12 mouse cellular contexts compared by ENCODE assay signal in genomic region chr4:41682789-41683188, GRCm38 (mm10). TPM values are rescaled to one million over a fixed set of nuclear protein-coding genes. Genes with fewer than 3 reads are reported as not detected.
DNase-seq lines count a peak whose midpoint lies in the region; ATAC-seq lines count a peak whose summit lies in the region.
"Had no signal": no experiment of that assay in that cellular context is flagged by ENCODE, and none has a peak within 500 bp of the region (broad histone marks: within the 10 kb centered on the region; RNA-seq: fewer than 3 reads in every experiment).

No protein-coding gene starts in this region.

- no peaks in the 10 kb centered on the region for H3K9me3 ChIP-seq in kidney, embryonic 16.5 days (ENCODE audit: low read length)
- no peaks in the 10 kb centered on the region for H3K9me3 ChIP-seq in embryonic facial prominence, embryonic 14.5 days (ENCODE audit: control insufficient read depth, low read length)
- H3K9me3 ChIP-seq in hindbrain, embryonic 12.5 days (replicated peaks): no peaks in the 10 kb centered on the region
- no peaks in the 10 kb centered on the region for H3K9me3 ChIP-seq in midbrain, embryonic 16.5 days (replicated peaks; ENCODE audit: control insufficient read depth, low read length, poor library complexity, severe bottlenecking)

- H3K36me3 ChIP-seq in kidney, embryonic 16.5 days (ENCODE audit: insufficient read depth, low read length): no peaks in the 10 kb centered on the region
- no peaks in the 10 kb centered on the region for H3K36me3 ChIP-seq in embryonic facial prominence, embryonic 14.5 days (ENCODE audit: control insufficient read depth, insufficient read depth, low read length)
- no peaks in the 10 kb centered on the region for H3K36me3 ChIP-seq in hindbrain, embryonic 12.5 days
- no peaks in the 10 kb centered on the region for H3K36me3 ChIP-seq in midbrain, embryonic 16.5 days (ENCODE audit: control insufficient read depth, insufficient read depth, low read length)

- ATAC-seq in kidney, embryonic 16.5 days (ENCODE audit: low FRiP score, low TSS enrichment): no peak
- ATAC-seq in embryonic facial prominence, embryonic 14.5 days (ENCODE audit: low read depth): no peak
- ATAC-seq in hindbrain, embryonic 12.5 days (ENCODE audit: low FRiP score): no peak
- no peak for ATAC-seq in midbrain, embryonic 16.5 days
- no peak for ATAC-seq in granulocyte monocyte progenitor cell, adult 5-6 weeks (replicated peaks; ENCODE audit: poor library complexity, severe bottlenecking)

- peaks cover 42% of the 10 kb centered on the region for H3K4me1 ChIP-seq in kidney, embryonic 16.5 days (ENCODE audit: insufficient read depth, low read length)
- H3K4me1 ChIP-seq in embryonic facial prominence, embryonic 14.5 days (ENCODE audit: control insufficient read depth, insufficient read depth, low read length): peaks cover 11% of the 10 kb centered on the region
- H3K4me1 ChIP-seq in hindbrain, embryonic 12.5 days: peaks cover 53% of the 10 kb centered on the region
- peaks cover 18% of the 10 kb centered on the region; the same call in 1 of the 2 replicates for H3K4me1 ChIP-seq in midbrain, embryonic 16.5 days (ENCODE audit: control insufficient read depth, insufficient read depth, low read length)

- H3K4me2 ChIP-seq in kidney, embryonic 16.5 days (replicated peaks; ENCODE audit: low read depth, low read length): 0 out of 2 replicates have a peak overlapping the region, but pooled peaks have one; percentile 11
- no peak overlapping the region for H3K4me2 ChIP-seq in embryonic facial prominence, embryonic 14.5 days (ENCODE audit: low read depth, low read length)
- peak overlapping the region; percentile 36 for H3K4me2 ChIP-seq in hindbrain, embryonic 12.5 days (replicated peaks)
- peak overlapping the region; percentile 33 for H3K4me2 ChIP-seq in midbrain, embryonic 16.5 days (ENCODE audit: low read length)

- H3K4me3 ChIP-seq in kidney, embryonic 16.5 days (ENCODE audit: low read length): no peak overlapping the region
- H3K4me3 ChIP-seq in embryonic facial prominence, embryonic 14.5 days (ENCODE audit: low read depth, low read length): no peak overlapping the region
- H3K4me3 ChIP-seq in hindbrain, embryonic 12.5 days: no peak overlapping the region
- no peak overlapping the region for H3K4me3 ChIP-seq in midbrain, embryonic 16.5 days (ENCODE audit: low read depth, low read length)

- peak overlapping the region; percentile 0; the same call in 1 of the 2 replicates for H3K9ac ChIP-seq in kidney, embryonic 16.5 days (replicated peaks; ENCODE audit: low read length)
- no peak overlapping the region for H3K9ac ChIP-seq in embryonic facial prominence, embryonic 14.5 days (ENCODE audit: low read depth, low read length)
- peak overlapping the region; percentile 38; the same call in 1 of the 2 replicates for H3K9ac ChIP-seq in hindbrain, embryonic 12.5 days
- no peak overlapping the region for H3K9ac ChIP-seq in midbrain, embryonic 16.5 days (ENCODE audit: low read depth, low read length)
- H3K9ac ChIP-seq: liver, embryonic 14.5 days had no signal

- WGBS in kidney, embryonic 16.5 days: 16% methylated on average over 6 of the region's 6 CpGs
- WGBS in embryonic facial prominence, embryonic 14.5 days: 30% methylated on average over 6 of the region's 6 CpGs
- WGBS in hindbrain, embryonic 12.5 days: 29% methylated on average over 6 of the region's 6 CpGs
- WGBS in midbrain, embryonic 16.5 days: 20% methylated on average over 6 of the region's 6 CpGs

- no peak for DNase-seq in kidney, adult 8-10 months
- DNase-seq in embryonic facial prominence, embryonic 14.5 days (ENCODE audit: low spot score): no peak
- DNase-seq in spleen, postnatal 36 days (ENCODE audit: low spot score in 2 of 2): no peak
- no peak for DNase-seq in lung, postnatal 14 days
- DNase-seq: right cerebral cortex, postnatal 4 days; thymus, postnatal 36 days had no signal

- peak overlapping the region; percentile 75; the same call in 1 of the 2 replicates for H3K27ac ChIP-seq in kidney, embryonic 16.5 days (ENCODE audit: low read length)
- H3K27ac ChIP-seq in embryonic facial prominence, embryonic 14.5 days (replicated peaks; ENCODE audit: low read depth, low read length): 0 out of 2 replicates have a peak overlapping the region, but pooled peaks have one; percentile 24
- H3K27ac ChIP-seq in hindbrain, embryonic 12.5 days: peak overlapping the region; percentile 80
- H3K27ac ChIP-seq in midbrain, embryonic 16.5 days (ENCODE audit: low read length): peak overlapping the region; percentile 40; the same call in 1 of the 2 replicates
- H3K27ac ChIP-seq: liver, embryonic 14.5 days had no signal

- 0 out of 2 replicates have a peak, but pooled peaks cover 4% of the 10 kb centered on the region for H3K27me3 ChIP-seq in kidney, embryonic 16.5 days (ENCODE audit: insufficient read depth, low read length)
- no peaks in the 10 kb centered on the region for H3K27me3 ChIP-seq in embryonic facial prominence, embryonic 14.5 days (replicated peaks; ENCODE audit: control insufficient read depth, insufficient read depth, low read length)
- H3K27me3 ChIP-seq in hindbrain, embryonic 12.5 days: no peaks in the 10 kb centered on the region
- no peaks in the 10 kb centered on the region for H3K27me3 ChIP-seq in midbrain, embryonic 16.5 days (ENCODE audit: control insufficient read depth, insufficient read depth, low read depth, low read length)

RNA-seq across cellular contexts. Expression of gene Cntfr, which starts 14.1 kb away (rescaled TPM):
- 18.8 and 22.8 TPM in 2 replicates for polyA plus RNA-seq in kidney, embryonic 16.5 days (2015; fragmentation: Nextera tagmentation; extraction: Ambion mirVana)
- polyA plus RNA-seq in embryonic facial prominence, embryonic 14.5 days (2014; fragmentation: Nextera tagmentation; extraction: Ambion mirVana): 12.8 and 13.0 TPM in 2 replicates
- polyA plus RNA-seq in hindbrain, embryonic 12.5 days (2016; fragmentation: Nextera tagmentation; extraction: Ambion mirVana): 28.8 and 35.9 TPM in 2 replicates
- polyA plus RNA-seq in midbrain, embryonic 16.5 days (2015; fragmentation: Nextera tagmentation; extraction: Ambion mirVana): 28.1 and 28.3 TPM in 2 replicates
- total RNA-seq in granulocyte monocyte progenitor cell, adult 5-6 weeks (2014; fragmentation: Nextera tagmentation): not detected in 2 replicates
- not detected in 2 replicates for total RNA-seq in granulocyte monocyte progenitor cell, adult 5-6 weeks (2017)
- total RNA-seq: monocyte, adult 5-6 weeks had no signal

RNA-seq across cellular contexts. Expression of gene Il11ra1, which starts 17.0 kb away (rescaled TPM):
- polyA plus RNA-seq in kidney, embryonic 16.5 days (2015; fragmentation: Nextera tagmentation; extraction: Ambion mirVana): 168 and 184 TPM in 2 replicates
- 317 and 362 TPM in 2 replicates for polyA plus RNA-seq in embryonic facial prominence, embryonic 14.5 days (2014; fragmentation: Nextera tagmentation; extraction: Ambion mirVana)
- 125 and 141 TPM in 2 replicates for polyA plus RNA-seq in hindbrain, embryonic 12.5 days (2016; fragmentation: Nextera tagmentation; extraction: Ambion mirVana)
- 31.5 and 36.3 TPM in 2 replicates for polyA plus RNA-seq in midbrain, embryonic 16.5 days (2015; fragmentation: Nextera tagmentation; extraction: Ambion mirVana)
- 66.9 and 71.4 TPM in 2 replicates for total RNA-seq in granulocyte monocyte progenitor cell, adult 5-6 weeks (2014; fragmentation: Nextera tagmentation)
- 102 and 103 TPM in 2 replicates for total RNA-seq in granulocyte monocyte progenitor cell, adult 5-6 weeks (2017)

RNA-seq across cellular contexts. Expression of gene Rpp25l, which starts 30.5 kb away (rescaled TPM):
- 76.0 and 84.9 TPM in 2 replicates for polyA plus RNA-seq in kidney, embryonic 16.5 days (2015; fragmentation: Nextera tagmentation; extraction: Ambion mirVana)
- 67.4 and 68.7 TPM in 2 replicates for polyA plus RNA-seq in embryonic facial prominence, embryonic 14.5 days (2014; fragmentation: Nextera tagmentation; extraction: Ambion mirVana)
- polyA plus RNA-seq in hindbrain, embryonic 12.5 days (2016; fragmentation: Nextera tagmentation; extraction: Ambion mirVana): 55.6 and 66.5 TPM in 2 replicates
- polyA plus RNA-seq in midbrain, embryonic 16.5 days (2015; fragmentation: Nextera tagmentation; extraction: Ambion mirVana): 52.3 and 52.4 TPM in 2 replicates
- 23.0 and 45.3 TPM in 2 replicates for total RNA-seq in granulocyte monocyte progenitor cell, adult 5-6 weeks (2014; fragmentation: Nextera tagmentation)
- total RNA-seq in granulocyte monocyte progenitor cell, adult 5-6 weeks (2017): 15.0 and 20.1 TPM in 2 replicates

RNA-seq across cellular contexts. Expression of gene Dctn3, which starts 40.2 kb away (rescaled TPM):
- 137 and 149 TPM in 2 replicates for polyA plus RNA-seq in kidney, embryonic 16.5 days (2015; fragmentation: Nextera tagmentation; extraction: Ambion mirVana)
- polyA plus RNA-seq in embryonic facial prominence, embryonic 14.5 days (2014; fragmentation: Nextera tagmentation; extraction: Ambion mirVana): 112 and 117 TPM in 2 replicates
- polyA plus RNA-seq in hindbrain, embryonic 12.5 days (2016; fragmentation: Nextera tagmentation; extraction: Ambion mirVana): 191 and 199 TPM in 2 replicates
- 295 and 313 TPM in 2 replicates for polyA plus RNA-seq in midbrain, embryonic 16.5 days (2015; fragmentation: Nextera tagmentation; extraction: Ambion mirVana)
- total RNA-seq in granulocyte monocyte progenitor cell, adult 5-6 weeks (2014; fragmentation: Nextera tagmentation): 56.6 and 61.4 TPM in 2 replicates
- total RNA-seq in granulocyte monocyte progenitor cell, adult 5-6 weeks (2017): 45.6 and 72.8 TPM in 2 replicates

RNA-seq across cellular contexts. Expression of gene Enho, which starts 42.7 kb away (rescaled TPM):
- 18.9 and 23.5 TPM in 2 replicates for polyA plus RNA-seq in kidney, embryonic 16.5 days (2015; fragmentation: Nextera tagmentation; extraction: Ambion mirVana)
- polyA plus RNA-seq in embryonic facial prominence, embryonic 14.5 days (2014; fragmentation: Nextera tagmentation; extraction: Ambion mirVana): 22.7 and 26.0 TPM in 2 replicates
- polyA plus RNA-seq in hindbrain, embryonic 12.5 days (2016; fragmentation: Nextera tagmentation; extraction: Ambion mirVana): 73.6 and 78.6 TPM in 2 replicates
- polyA plus RNA-seq in midbrain, embryonic 16.5 days (2015; fragmentation: Nextera tagmentation; extraction: Ambion mirVana): 103 and 120 TPM in 2 replicates
- total RNA-seq in granulocyte monocyte progenitor cell, adult 5-6 weeks (2014; fragmentation: Nextera tagmentation): not detected in 2 replicates
- total RNA-seq in granulocyte monocyte progenitor cell, adult 5-6 weeks (2017): not detected in 2 replicates
- total RNA-seq: monocyte, adult 5-6 weeks had no signal

Comparison
In these comparisons a context has a peak if more than half of its experiments do, and no peak if none do; other contexts are left out.
1. H3K27ac ChIP-seq: peak in every context shown above with its lines; median percentile 80 in hindbrain, embryonic 12.5 days; 75 in kidney, embryonic 16.5 days; 40 in midbrain, embryonic 16.5 days; 24 in embryonic facial prominence, embryonic 14.5 days.
2. H3K9ac ChIP-seq: peak in kidney, embryonic 16.5 days (single experiment) and hindbrain, embryonic 12.5 days (single experiment); none in embryonic facial prominence, embryonic 14.5 days (single experiment) and midbrain, embryonic 16.5 days (single experiment).